Mouse (Mus musculus) lung, embryonic 16.5 days (tissue): ENCODE measurements around the gene Zfp867. TPM values are rescaled to one million over a fixed set of nuclear protein-coding genes. Genes with fewer than 3 reads are reported as not detected.
A peak's percentile ranks its signal among the peaks of the same experiment; 100 is the strongest.

ENCODE experiments used
- ATAC-seq: fragments of 200-750 bp; cut with Nextera tagmentation; 2 replicates; pipeline ENCODE4 v1.8.0; 2017; ENCODE audit warnings: low read depth, mild to moderate bottlenecking, moderate library complexity
- H3K27ac ChIP-seq: fragments of 300-500 bp; sonication (generic); 2 replicates; pipeline ENCODE4 v1.5.1; 2014; ENCODE audit warnings: mild to moderate bottlenecking, control low read depth, low read length
- H3K27me3 ChIP-seq: fragments of 300-500 bp; sonication (generic); 2 replicates; pipeline ENCODE4 v1.6.1; 2014; ENCODE audit warnings: low read depth, low read length, mixed read lengths; ENCODE audit not compliant: control insufficient read depth, insufficient read depth
- H3K36me3 ChIP-seq: fragments of 300-500 bp; sonication (generic); 2 replicates; pipeline ENCODE4 v1.6.1; 2014; ENCODE audit warnings: low read length; ENCODE audit not compliant: control insufficient read depth, insufficient read depth
- H3K4me1 ChIP-seq: fragments of 300-500 bp; sonication (generic); replicated peaks from 2 replicates; pipeline ENCODE4 v1.6.1; 2014; ENCODE audit warnings: low read length, mixed read lengths; ENCODE audit not compliant: control insufficient read depth, insufficient read depth
- H3K4me2 ChIP-seq: fragments of 300-500 bp; sonication (generic); 2 replicates; pipeline ENCODE4 v1.6.1; 2014; ENCODE audit warnings: low read depth, low read length, control low read depth
- H3K4me3 ChIP-seq: fragments of 300-500 bp; sonication (generic); 2 replicates; pipeline ENCODE4 v1.5.1; 2014; ENCODE audit warnings: mild to moderate bottlenecking, low read length, control low read depth
- H3K9ac ChIP-seq: fragments of 300-500 bp; sonication (generic); 2 replicates; pipeline ENCODE4 v1.6.1; 2014; ENCODE audit warnings: low read length, control low read depth
- H3K9me3 ChIP-seq: fragments of 300-500 bp; sonication (generic); 2 replicates; pipeline ENCODE4 v1.6.1; 2016; ENCODE audit warnings: low read length; ENCODE audit not compliant: control insufficient read depth
- WGBS: fragments of 180-500 bp; shearing (Covaris S2); extraction: QIAGEN DNeasy Blood & Tissue Kit; methylation state at CpG from one replicate; pipeline ENCODE4 v1.1.7; 2014; 5-methylcytosine and 5-hydroxymethylcytosine counted together
- polyA plus RNA-seq: library from polyadenylated mRNA; unstranded; fragments of >200 nt; fragmentation: Nextera tagmentation; extraction: Ambion mirVana; gene quantifications from 2 replicates; pipeline ENCODE4 v1.2.1, GENCODE M21; 2015

Zfp867 gene
- polyA plus RNA-seq, 1 experiment from 2014 or later, result 7.8 TPM

DNA sequence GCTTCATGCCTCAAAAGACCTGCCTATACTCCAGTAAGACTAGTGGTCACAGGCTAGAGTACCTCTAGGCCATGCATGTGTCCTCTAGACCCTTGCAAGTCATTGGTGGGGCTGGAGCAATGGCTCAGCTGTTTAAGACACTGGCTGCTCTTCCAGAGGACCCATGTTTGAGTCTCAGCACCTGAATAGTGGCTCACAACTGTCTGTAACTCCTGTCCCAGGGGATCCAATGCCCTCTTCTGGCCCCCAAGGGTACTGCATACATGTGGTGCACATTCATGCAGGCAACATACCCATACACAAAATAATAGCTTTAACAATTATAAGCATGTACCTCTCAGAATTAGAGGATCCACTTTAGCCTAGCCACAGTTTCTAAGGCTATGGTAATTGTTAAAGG lies 29.2 kb downstream of the Zfp867 start:
- Histone ChIP-seq H3K27me3 (no peaks in the 10 kb centered on the region), H3K36me3 (no peaks in the 10 kb centered on the region), H3K27ac (no peak overlapping the region), H3K4me3 (no peak overlapping the region), H3K9ac (no peak overlapping the region), H3K4me2 (no peak overlapping the region), H3K9me3 (peaks cover 3% of the 10 kb centered on the region; the same call in 1 of the 2 replicates), H3K4me1 (no peaks in the 10 kb centered on the region)
- no peak for ATAC-seq

DNA sequence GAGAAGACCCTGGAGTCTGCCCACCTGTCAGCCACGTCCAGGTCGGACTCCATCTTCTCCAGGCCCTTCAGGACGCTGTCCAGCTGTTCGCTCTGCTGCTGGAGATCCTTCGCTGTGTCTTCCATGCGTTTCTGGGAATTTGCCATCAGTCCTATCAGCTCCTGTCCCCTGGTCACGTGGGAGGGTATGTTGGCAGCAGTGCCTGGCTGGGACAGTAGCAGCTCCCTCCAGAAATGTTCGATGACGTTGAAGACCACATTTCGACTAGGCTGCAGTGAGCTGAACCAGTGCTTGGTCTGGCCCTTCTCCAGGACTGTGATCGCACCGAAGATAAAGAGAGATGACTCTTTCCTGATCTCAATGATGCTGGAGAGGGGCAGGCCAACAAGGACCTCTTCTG lies 34.3 kb downstream of the Zfp867 start:
- WGBS, result 88% methylated on average over 12 of the region's 12 CpGs
- Histone ChIP-seq H3K9ac (no peak overlapping the region), H3K27ac (no peak overlapping the region), H3K27me3 (no peaks in the 10 kb centered on the region), H3K9me3 (peaks cover 5% of the 10 kb centered on the region), H3K4me3 (no peak overlapping the region), H3K4me1 (0 out of 2 replicates have a peak, but pooled peaks cover 2% of the 10 kb centered on the region), H3K4me2 (no peak overlapping the region), H3K36me3 (peaks cover 14% of the 10 kb centered on the region)
- no peak for ATAC-seq

DNA sequence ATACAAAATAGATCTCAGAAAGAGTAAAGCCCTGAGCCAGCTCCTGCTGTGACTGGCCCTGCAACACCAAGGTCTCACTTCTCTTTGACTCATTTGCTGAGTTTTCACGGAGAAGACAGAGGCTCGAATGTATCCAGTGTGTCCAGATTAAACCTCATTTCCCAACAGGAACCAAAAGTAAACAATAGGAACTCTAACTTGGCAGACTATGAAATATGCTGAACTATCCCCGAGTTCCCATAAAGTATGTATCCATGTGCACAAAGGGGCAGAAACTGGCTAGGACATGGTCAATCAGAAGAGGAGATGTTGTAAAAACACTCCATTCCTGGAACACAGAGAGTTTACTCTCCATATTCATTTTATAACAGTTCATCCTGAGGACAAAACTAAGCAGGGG lies 40.0 kb downstream of the Zfp867 start:
- H3K4me2 ChIP-seq, result no peak overlapping the region
- peak; percentile 74 for ATAC-seq
- H3K4me3 ChIP-seq, result no peak overlapping the region
- no peak overlapping the region for H3K9ac ChIP-seq
- H3K27me3 ChIP-seq, result no peaks in the 10 kb centered on the region
- H3K27ac ChIP-seq, result peak overlapping the region; percentile 0
- peaks cover 5% of the 10 kb centered on the region for H3K9me3 ChIP-seq
- peaks cover 14% of the 10 kb centered on the region for H3K36me3 ChIP-seq
- peaks cover 8% of the 10 kb centered on the region for H3K4me1 ChIP-seq
- WGBS, result 15% methylated on average over 3 of the region's 3 CpGs

DNA sequence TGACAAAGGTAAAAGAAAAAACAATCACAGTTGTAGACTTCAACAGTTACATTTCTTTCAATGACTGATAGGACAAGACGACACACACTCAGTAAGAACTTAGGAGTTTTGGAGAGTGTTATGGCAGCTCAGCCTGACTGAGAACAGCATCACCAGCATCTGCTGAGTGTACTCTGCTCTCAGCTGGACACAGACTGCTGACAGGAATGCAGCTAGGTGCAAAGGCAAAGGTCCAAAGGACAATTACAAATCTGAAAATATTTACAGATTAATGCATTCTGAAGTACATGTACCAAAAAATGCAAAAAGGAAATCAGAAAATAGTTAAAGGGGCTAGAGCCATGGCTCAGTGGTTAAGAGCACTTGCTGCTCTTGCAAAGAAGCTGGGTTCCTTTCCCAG lies 42.3 kb downstream of the Zfp867 start:
- WGBS, result 72% methylated on average over 1 of the region's 1 CpGs
- peaks cover 8% of the 10 kb centered on the region for H3K4me1 ChIP-seq
- no peak overlapping the region for H3K4me3 ChIP-seq
- peaks cover 7% of the 10 kb centered on the region for H3K36me3 ChIP-seq
- no peaks in the 10 kb centered on the region for H3K9me3 ChIP-seq
- H3K27me3 ChIP-seq, result no peaks in the 10 kb centered on the region
- H3K27ac ChIP-seq, result no peak overlapping the region
- no peak for ATAC-seq
- H3K4me2 ChIP-seq, result no peak overlapping the region
- no peak overlapping the region for H3K9ac ChIP-seq

DNA sequence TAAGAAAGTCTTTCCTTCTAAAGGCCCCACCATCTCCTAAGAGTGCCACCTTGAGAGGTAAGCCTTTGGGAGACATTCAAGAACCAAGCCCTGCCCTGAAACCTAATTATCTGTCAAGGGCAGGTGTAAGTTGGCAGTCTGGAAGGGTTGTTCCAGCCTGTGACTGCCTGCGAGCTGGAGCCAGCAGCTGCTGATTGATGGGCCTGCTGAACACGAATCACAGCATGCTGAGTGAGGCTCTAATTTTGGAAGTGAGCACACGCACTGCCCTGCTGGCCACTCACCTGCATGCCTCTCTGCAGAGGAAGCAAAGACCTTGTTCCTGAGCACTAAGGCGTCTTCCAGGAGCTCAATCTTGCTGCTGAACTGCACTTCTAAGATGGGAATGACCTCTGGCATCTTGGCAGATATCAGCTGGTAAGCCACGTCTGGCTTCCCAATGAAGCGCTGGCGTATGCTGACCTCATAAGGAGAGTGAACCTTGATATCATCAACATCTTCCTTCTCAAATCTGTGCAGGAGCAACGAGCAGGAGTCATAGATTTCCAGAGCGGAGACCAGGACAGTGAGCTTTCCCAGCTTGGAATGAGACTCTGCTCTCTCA lies 44.1 kb downstream of the Zfp867 start:
- Histone ChIP-seq H3K27me3 (no peaks in the 10 kb centered on the region), H3K4me2 (no peak overlapping the region), H3K27ac (no peak overlapping the region), H3K36me3 (peaks cover 12% of the 10 kb centered on the region), H3K4me1 (peaks cover 8% of the 10 kb centered on the region), H3K9ac (no peak overlapping the region), H3K9me3 (no peaks in the 10 kb centered on the region), H3K4me3 (no peak overlapping the region)
- no peak for ATAC-seq
- WGBS, result 81% methylated on average over 9 of the region's 9 CpGs

DNA sequence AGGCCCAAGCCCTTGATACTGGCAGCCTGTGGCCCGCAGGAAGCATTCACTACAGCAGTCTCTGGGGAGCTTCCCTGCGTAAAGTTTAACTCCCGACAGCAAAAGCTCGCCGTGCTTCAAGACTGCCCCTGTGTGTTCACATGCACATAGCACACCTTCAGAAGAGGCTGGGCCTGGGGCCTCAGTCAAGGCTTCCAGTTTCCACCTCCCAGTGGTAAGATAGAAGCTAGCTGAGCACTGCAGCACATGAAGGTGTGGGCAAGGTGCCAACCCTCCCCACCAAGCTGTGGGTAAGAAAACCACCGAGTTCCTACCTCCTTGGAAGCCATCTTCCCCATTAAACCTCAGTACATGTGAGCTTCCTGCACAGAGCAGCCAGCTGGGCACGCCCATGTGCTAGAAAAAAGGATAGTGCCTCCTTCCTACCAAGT lies 46.6 kb downstream of the Zfp867 start:
- no peaks in the 10 kb centered on the region for H3K9me3 ChIP-seq
- no peak overlapping the region for H3K9ac ChIP-seq
- WGBS, result 53% methylated on average over 7 of the region's 7 CpGs
- no peak overlapping the region for H3K4me3 ChIP-seq
- no peaks in the 10 kb centered on the region for H3K27me3 ChIP-seq
- peak; percentile 36; the same call in 1 of the 2 replicates for ATAC-seq
- no peak overlapping the region for H3K4me2 ChIP-seq
- H3K4me1 ChIP-seq, result no peaks in the 10 kb centered on the region; the same call in 1 of the 2 replicates
- H3K36me3 ChIP-seq, result peaks cover 12% of the 10 kb centered on the region
- H3K27ac ChIP-seq, result no peak overlapping the region

DNA sequence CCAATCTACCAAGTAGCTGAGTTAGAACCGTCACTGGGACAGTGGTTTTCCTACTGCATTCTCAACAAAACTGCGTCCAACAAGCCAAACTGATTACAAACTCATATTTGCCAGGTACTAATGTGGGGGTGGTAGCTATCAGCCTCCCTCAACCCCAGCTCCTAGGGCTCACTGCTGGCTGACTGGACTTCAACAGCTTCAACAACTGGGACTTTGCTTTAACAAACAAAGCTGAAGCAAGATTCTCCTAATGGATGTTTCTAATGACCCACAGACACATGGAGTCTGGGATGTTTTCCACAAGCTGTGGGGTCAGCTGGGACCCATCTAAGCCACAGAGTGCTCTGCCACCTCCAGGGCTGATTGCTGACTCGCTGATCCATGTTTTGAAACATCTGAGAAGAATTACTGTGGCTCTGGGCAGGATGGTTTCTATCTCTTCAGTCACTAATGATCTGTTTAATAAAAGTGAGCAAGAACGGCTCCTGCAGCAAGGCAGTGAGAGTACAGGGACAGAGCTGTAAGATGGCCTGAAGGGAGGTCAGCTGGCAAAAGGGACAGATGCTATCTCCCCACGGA lies 49.2 kb downstream of the Zfp867 start:
- H3K36me3 ChIP-seq, result peaks cover 12% of the 10 kb centered on the region
- 70% methylated on average over 5 of the region's 5 CpGs for WGBS
- no peak overlapping the region for H3K4me2 ChIP-seq
- peak; percentile 54 for ATAC-seq
- no peaks in the 10 kb centered on the region for H3K9me3 ChIP-seq
- no peak overlapping the region for H3K9ac ChIP-seq
- no peak overlapping the region for H3K27ac ChIP-seq
- no peaks in the 10 kb centered on the region for H3K27me3 ChIP-seq
- H3K4me3 ChIP-seq, result no peak overlapping the region
- no peaks in the 10 kb centered on the region; the same call in 1 of the 2 replicates for H3K4me1 ChIP-seq

DNA sequence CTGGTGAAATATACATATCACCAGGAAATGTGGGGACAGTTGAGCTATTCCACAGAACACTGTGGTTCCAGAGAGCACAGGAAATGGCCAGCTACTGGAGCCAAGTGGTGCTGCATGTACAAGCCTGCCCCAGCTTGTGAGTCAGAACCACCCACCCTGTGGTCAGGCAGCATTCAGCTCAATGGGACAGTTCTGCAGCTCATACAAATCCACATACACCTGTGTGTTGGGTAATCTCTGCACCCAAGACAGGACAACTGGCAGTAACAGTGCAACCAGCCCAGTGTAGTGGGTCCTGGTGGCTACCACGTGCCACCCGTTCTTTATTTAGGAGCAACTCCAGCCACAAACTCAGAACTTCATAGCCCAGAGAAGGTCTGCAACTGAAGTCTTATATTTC lies 50.3 kb downstream of the Zfp867 start:
- no peak overlapping the region for H3K4me2 ChIP-seq
- peak overlapping the region; percentile 26; the same call in 1 of the 2 replicates for H3K27ac ChIP-seq
- H3K4me1 ChIP-seq, result no peaks in the 10 kb centered on the region; the same call in 1 of the 2 replicates
- H3K27me3 ChIP-seq, result no peaks in the 10 kb centered on the region
- H3K9me3 ChIP-seq, result no peaks in the 10 kb centered on the region
- no peak for ATAC-seq
- no peak overlapping the region for H3K4me3 ChIP-seq
- 87% methylated on average over 2 of the region's 2 CpGs for WGBS
- H3K9ac ChIP-seq, result no peak overlapping the region
- H3K36me3 ChIP-seq, result peaks cover 5% of the 10 kb centered on the region

DNA sequence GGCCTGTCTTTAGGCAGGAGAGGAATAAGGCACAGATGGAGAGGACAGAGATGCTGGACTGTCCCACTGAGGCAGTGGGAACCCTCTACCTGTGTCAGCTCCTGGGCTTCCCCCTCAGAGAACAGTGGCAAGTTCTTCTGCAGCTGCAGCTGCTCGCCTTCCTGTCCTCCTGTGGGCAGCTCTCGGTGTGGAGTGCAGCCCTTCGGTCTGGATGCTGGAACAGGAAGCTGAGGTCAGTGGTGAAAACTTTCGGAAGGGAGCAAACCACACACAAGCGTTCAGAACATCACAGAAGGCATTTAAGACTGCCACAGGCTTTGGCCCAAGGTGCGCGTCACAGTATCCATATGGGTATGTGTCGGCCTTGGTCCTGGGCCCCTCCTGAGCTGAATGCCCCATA lies 50.8 kb downstream of the Zfp867 start:
- ATAC-seq, result no peak
- peaks cover 5% of the 10 kb centered on the region for H3K36me3 ChIP-seq
- 73% methylated on average over 8 of the region's 8 CpGs for WGBS
- no peaks in the 10 kb centered on the region for H3K27me3 ChIP-seq
- no peaks in the 10 kb centered on the region for H3K9me3 ChIP-seq
- H3K4me3 ChIP-seq, result no peak overlapping the region
- no peak overlapping the region for H3K4me2 ChIP-seq
- H3K9ac ChIP-seq, result no peak overlapping the region
- no peaks in the 10 kb centered on the region; the same call in 1 of the 2 replicates for H3K4me1 ChIP-seq
- H3K27ac ChIP-seq, result no peak overlapping the region
